Mouse (Mus musculus): ENCODE measurements at regions not wholly inside any gene's neighbourhood (a gene's known extent, or its start where the extent isn't known, plus 50 kb on each side); places are given as distances from the start of the nearest gene placed in this dataset.

GRCm38 (mm10) chr16:5537286-5538204, 281.8 kb upstream of the Eef2kmt start:
- Histone ChIP-seq H3K36me3 (ENCODE audit: control insufficient read depth, insufficient read depth, low read length, poor library complexity, severe bottlenecking) (no peaks in the 10 kb centered on the region), H3K27me3 (ENCODE audit: control insufficient read depth, insufficient read depth, low read length, poor library complexity, severe bottlenecking) (no peaks in the 10 kb centered on the region)
- DNase-seq (ENCODE audit: low read depth, low spot score) = peak; percentile 10

- no peak for DNase-seq (ENCODE audit: low read depth, low spot score)
- no peaks in the 10 kb centered on the region for H3K36me3 ChIP-seq (ENCODE audit: control insufficient read depth, insufficient read depth, low read length, poor library complexity, severe bottlenecking)
- no peaks in the 10 kb centered on the region for H3K27me3 ChIP-seq (ENCODE audit: control insufficient read depth, insufficient read depth, low read length, poor library complexity, severe bottlenecking)
Measured at GRCm38 (mm10) chr16:5536515-5536972, 280.8 kb upstream of the Eef2kmt start.

- no peaks in the 10 kb centered on the region for H3K27me3 ChIP-seq (ENCODE audit: control insufficient read depth, insufficient read depth, low read length, poor library complexity, severe bottlenecking)
Measured at GRCm38 (mm10) chr16:5535414-5535813, 279.6 kb upstream of the Eef2kmt start.

GRCm38 (mm10) chr16:5534862-5535261, 279.1 kb upstream of the Eef2kmt start:
- no peaks in the 10 kb centered on the region for H3K36me3 ChIP-seq (ENCODE audit: control insufficient read depth, insufficient read depth, low read length, poor library complexity, severe bottlenecking)

More at GRCm38 (mm10) chr16:5535414-5535813, 279.6 kb upstream of the Eef2kmt start:
- no peaks in the 10 kb centered on the region for H3K36me3 ChIP-seq (ENCODE audit: control insufficient read depth, insufficient read depth, low read length, poor library complexity, severe bottlenecking)
- no peak for DNase-seq (ENCODE audit: low read depth, low spot score)

GRCm38 (mm10) chr16:5534385-5534784, 278.6 kb upstream of the Eef2kmt start:
- DNase-seq (ENCODE audit: low read depth, low spot score) = no peak
- no peaks in the 10 kb centered on the region for H3K36me3 ChIP-seq (ENCODE audit: control insufficient read depth, insufficient read depth, low read length, poor library complexity, severe bottlenecking)
- H3K27me3 ChIP-seq (ENCODE audit: control insufficient read depth, insufficient read depth, low read length, poor library complexity, severe bottlenecking) = no peaks in the 10 kb centered on the region

More at GRCm38 (mm10) chr16:5534862-5535261, 279.1 kb upstream of the Eef2kmt start:
- H3K27me3 ChIP-seq (ENCODE audit: control insufficient read depth, insufficient read depth, low read length, poor library complexity, severe bottlenecking) = no peaks in the 10 kb centered on the region
- no peak for DNase-seq (ENCODE audit: low read depth, low spot score)

GRCm38 (mm10) chr16:5532281-5532680, 276.5 kb upstream of the Eef2kmt start:
- Histone ChIP-seq H3K27me3 (ENCODE audit: control insufficient read depth, insufficient read depth, low read length, poor library complexity, severe bottlenecking) (no peaks in the 10 kb centered on the region), H3K36me3 (ENCODE audit: control insufficient read depth, insufficient read depth, low read length, poor library complexity, severe bottlenecking) (no peaks in the 10 kb centered on the region)
- DNase-seq (ENCODE audit: low read depth, low spot score) = no peak

GRCm38 (mm10) chr16:5529823-5530222, 274.0 kb upstream of the Eef2kmt start:
- H3K36me3 ChIP-seq (ENCODE audit: control insufficient read depth, insufficient read depth, low read length, poor library complexity, severe bottlenecking) = no peaks in the 10 kb centered on the region
- no peak for DNase-seq (ENCODE audit: low read depth, low spot score)

GRCm38 (mm10) chr16:5527936-5528335, 272.2 kb upstream of the Eef2kmt start:
- Histone ChIP-seq H3K27me3 (ENCODE audit: control insufficient read depth, insufficient read depth, low read length, poor library complexity, severe bottlenecking) (no peaks in the 10 kb centered on the region), H3K36me3 (ENCODE audit: control insufficient read depth, insufficient read depth, low read length, poor library complexity, severe bottlenecking) (no peaks in the 10 kb centered on the region)
- DNase-seq (ENCODE audit: low read depth, low spot score) = no peak

More at GRCm38 (mm10) chr16:5529823-5530222, 274.0 kb upstream of the Eef2kmt start:
- no peaks in the 10 kb centered on the region for H3K27me3 ChIP-seq (ENCODE audit: control insufficient read depth, insufficient read depth, low read length, poor library complexity, severe bottlenecking)

GRCm38 (mm10) chr16:5524375-5524774, 268.6 kb upstream of the Eef2kmt start:
- H3K36me3 ChIP-seq (ENCODE audit: control insufficient read depth, insufficient read depth, low read length, poor library complexity, severe bottlenecking) = no peaks in the 10 kb centered on the region
- no peak for DNase-seq (ENCODE audit: low read depth, low spot score)
- H3K27me3 ChIP-seq (ENCODE audit: control insufficient read depth, insufficient read depth, low read length, poor library complexity, severe bottlenecking) = no peaks in the 10 kb centered on the region

- H3K27me3 ChIP-seq (ENCODE audit: control insufficient read depth, insufficient read depth, low read length, poor library complexity, severe bottlenecking) = no peaks in the 10 kb centered on the region
Measured at GRCm38 (mm10) chr16:5523402-5524021, 267.7 kb upstream of the Eef2kmt start.

GRCm38 (mm10) chr16:5517746-5518145, 262.0 kb upstream of the Eef2kmt start:
- Histone ChIP-seq H3K27me3 (ENCODE audit: control insufficient read depth, insufficient read depth, low read length, poor library complexity, severe bottlenecking) (no peaks in the 10 kb centered on the region), H3K36me3 (ENCODE audit: control insufficient read depth, insufficient read depth, low read length, poor library complexity, severe bottlenecking) (no peaks in the 10 kb centered on the region)
- DNase-seq (ENCODE audit: low read depth, low spot score) = no peak

More at GRCm38 (mm10) chr16:5523402-5524021, 267.7 kb upstream of the Eef2kmt start:
- DNase-seq (ENCODE audit: low read depth, low spot score) = no peak
- H3K36me3 ChIP-seq (ENCODE audit: control insufficient read depth, insufficient read depth, low read length, poor library complexity, severe bottlenecking) = no peaks in the 10 kb centered on the region

GRCm38 (mm10) chr16:5515867-5516266, 260.1 kb upstream of the Eef2kmt start:
- no peak for DNase-seq (ENCODE audit: low read depth, low spot score)
- Histone ChIP-seq H3K27me3 (ENCODE audit: control insufficient read depth, insufficient read depth, low read length, poor library complexity, severe bottlenecking) (no peaks in the 10 kb centered on the region), H3K36me3 (ENCODE audit: control insufficient read depth, insufficient read depth, low read length, poor library complexity, severe bottlenecking) (no peaks in the 10 kb centered on the region)

GRCm38 (mm10) chr16:5507261-5507660, 251.5 kb upstream of the Eef2kmt start:
- Histone ChIP-seq H3K36me3 (ENCODE audit: control insufficient read depth, insufficient read depth, low read length, poor library complexity, severe bottlenecking) (no peaks in the 10 kb centered on the region), H3K27me3 (ENCODE audit: control insufficient read depth, insufficient read depth, low read length, poor library complexity, severe bottlenecking) (no peaks in the 10 kb centered on the region)
- DNase-seq (ENCODE audit: low read depth, low spot score) = no peak

GRCm38 (mm10) chr16:5501961-5502360, 246.2 kb upstream of the Eef2kmt start:
- H3K27me3 ChIP-seq (ENCODE audit: control insufficient read depth, insufficient read depth, low read length, poor library complexity, severe bottlenecking) = no peaks in the 10 kb centered on the region
- no peak for DNase-seq (ENCODE audit: low read depth, low spot score)
- no peaks in the 10 kb centered on the region for H3K36me3 ChIP-seq (ENCODE audit: control insufficient read depth, insufficient read depth, low read length, poor library complexity, severe bottlenecking)

GRCm38 (mm10) chr16:5496051-5496685, 240.4 kb upstream of the Eef2kmt start:
- peak; percentile 19 for DNase-seq (ENCODE audit: low read depth, low spot score)
- no peaks in the 10 kb centered on the region for H3K27me3 ChIP-seq (ENCODE audit: control insufficient read depth, insufficient read depth, low read length, poor library complexity, severe bottlenecking)
- H3K36me3 ChIP-seq (ENCODE audit: control insufficient read depth, insufficient read depth, low read length, poor library complexity, severe bottlenecking) = no peaks in the 10 kb centered on the region

Measured in splenic B cell, adult 2 months (primary cell).